Mouse (Mus musculus) testis, adult 2 months (tissue): Measurements from ENCODE around the gene Glipr1l2.

Experiments used
- CTCF ChIP-seq: fragments of 200-500 bp; IDR thresholded peaks from 2 replicates; pipeline ENCODE4 v1.5.1; 2012; ENCODE audit warnings: low read depth, mild to moderate bottlenecking, inconsistent platforms, low read length, moderate library complexity; ENCODE audit not compliant: control insufficient read depth, insufficient read depth, insufficient replicate concordance
- POLR2A ChIP-seq: fragments of 200-500 bp; IDR thresholded peaks from 2 replicates; pipeline ENCODE4 v1.6.1; 2012; ENCODE audit warnings: low read depth, mild to moderate bottlenecking, inconsistent platforms, low read length, moderate library complexity; ENCODE audit not compliant: control insufficient read depth

GRCm38 (mm10) chr10:112139834-112140233 lies 56.7 kb downstream of the Glipr1l2 start:
- TF ChIP-seq CTCF = no peak
- TF ChIP-seq POLR2A = no peak
